ENCODE assay signal across 16 mouse cellular contexts in genomic region chr3:36460717-36461116, GRCm38 (mm10). TPM values are rescaled to one million over a fixed set of nuclear protein-coding genes. Genes with fewer than 3 reads are reported as not detected.
DNase-seq lines count a peak whose midpoint lies in the region.
"Had no signal": no experiment of that assay in that cellular context is flagged by ENCODE, and none has a peak within 500 bp of the region (broad histone marks: within the 10 kb centered on the region; RNA-seq: fewer than 3 reads in every experiment).

No protein-coding gene starts in this region.

- peak; percentile 24 to 25 for DNase-seq in cerebellum, postnatal 14 days
- no peak for DNase-seq in cerebellum, postnatal 36 days
- DNase-seq in heart, adult 11 months = peak; percentile 70
- no peak for DNase-seq in heart, postnatal 4 days
- peak; percentile 74 for DNase-seq in Muller cell, postnatal 12 days (ENCODE audit: inconsistent ontology term)
- DNase-seq in kidney, postnatal 36 days = no peak
- DNase-seq: adrenal gland, adult 2 months; adrenal gland, postnatal 10 days; adrenal gland, postnatal 25 days; B cell, adult 2 months; cerebellum, adult 11 months; cerebellum, adult 18-20 months; cerebellum, adult 9-10 months; cerebellum, postnatal 25 days; embryo, embryonic 11 days had no signal

RNA-seq across cellular contexts. Expression of gene Anxa5, which starts 15.0 kb away (rescaled TPM):
- total RNA-seq in heart, postnatal 4 days (2021) = 100 to 1,000 TPM; 250 to 254 TPM

RNA-seq across cellular contexts. Expression of gene 1810062G17Rik, which starts 15.0 kb away (rescaled TPM):
- total RNA-seq in heart, postnatal 4 days (2021) = under 1 TPM; 0.50 to 0.91 TPM
- total RNA-seq: common myeloid progenitor, adult 5-6 weeks had no signal

Comparison
In these comparisons a context has a peak if more than half of its experiments do, and no peak if none do; other contexts are left out.
1. DNase-seq: peak in cerebellum, postnatal 14 days (2 of 2), heart, adult 11 months (single experiment) and Muller cell, postnatal 12 days (single experiment); none in cerebellum, postnatal 36 days (0 of 2), heart, postnatal 4 days (single experiment) and kidney, postnatal 36 days (0 of 2).